Mouse (Mus musculus) hindbrain, embryonic 14.5 days (tissue): ENCODE results near the gene Med13l. TPM values are rescaled to one million over a fixed set of nuclear protein-coding genes. Genes with fewer than 3 reads are reported as not detected.

ENCODE experiments used
- ATAC-seq: fragments of 200-750 bp; cut with Nextera tagmentation; 2 replicates; pipeline ENCODE4 v1.8.0; 2017; ENCODE audit warnings: moderate number of reproducible peaks, mild to moderate bottlenecking, moderate TSS enrichment, moderate library complexity; ENCODE audit not compliant: low FRiP score
- DNase-seq: peaks from one replicate; pipeline ENCODE4 v3.0.0-alpha.2; 2015; ENCODE audit warnings: low spot score
- H3K27ac ChIP-seq: fragments of 300-500 bp; sonication (generic); 2 replicates; pipeline ENCODE4 v1.5.1; 2014; ENCODE audit warnings: mild to moderate bottlenecking, moderate library complexity
- H3K27me3 ChIP-seq: fragments of 300-500 bp; sonication (generic); 2 replicates; pipeline ENCODE4 v1.6.1; 2014; ENCODE audit warnings: mild to moderate bottlenecking, low read length, mixed read lengths; ENCODE audit not compliant: control insufficient read depth, insufficient read depth
- H3K36me3 ChIP-seq: fragments of 300-500 bp; sonication (generic); replicated peaks from 2 replicates; pipeline ENCODE4 v1.6.1; 2014; ENCODE audit not compliant: control insufficient read depth, insufficient read depth
- H3K4me1 ChIP-seq: fragments of 300-500 bp; sonication (generic); replicated peaks from 2 replicates; pipeline ENCODE4 v1.6.1; 2014; ENCODE audit warnings: antibody characterized with exemption, low read length, mixed read lengths; ENCODE audit not compliant: control insufficient read depth, insufficient read depth
- H3K4me2 ChIP-seq: fragments of 300-500 bp; sonication (generic); replicated peaks from 2 replicates; pipeline ENCODE4 v1.6.1; 2014; ENCODE audit warnings: mild to moderate bottlenecking, moderate library complexity
- H3K4me3 ChIP-seq: fragments of 300-500 bp; sonication (generic); replicated peaks from 2 replicates; pipeline ENCODE4 v1.5.1; 2014; ENCODE audit warnings: mild to moderate bottlenecking, low read length
- H3K9ac ChIP-seq: fragments of 300-500 bp; sonication (generic); 2 replicates; pipeline ENCODE4 v1.6.1; 2014
- H3K9me3 ChIP-seq: fragments of 300-500 bp; sonication (generic); 2 replicates; pipeline ENCODE4 v1.6.1; 2016; ENCODE audit warnings: low read length; ENCODE audit not compliant: control insufficient read depth
- WGBS: fragments of 180-500 bp; shearing (Covaris S2); extraction: QIAGEN DNeasy Blood & Tissue Kit; methylation state at CpG from one replicate; pipeline ENCODE4 v1.1.7; 2014; 5-methylcytosine and 5-hydroxymethylcytosine counted together
- polyA plus RNA-seq: library from polyadenylated mRNA; unstranded; fragments of >200 nt; fragmentation: Nextera tagmentation; extraction: Ambion mirVana; gene quantifications from 2 replicates; pipeline ENCODE4 v1.2.1, GENCODE M21; 2014

The Med13l gene
- polyA plus RNA-seq, 1 experiment from 2014 or later = 18.0 TPM

DNA sequence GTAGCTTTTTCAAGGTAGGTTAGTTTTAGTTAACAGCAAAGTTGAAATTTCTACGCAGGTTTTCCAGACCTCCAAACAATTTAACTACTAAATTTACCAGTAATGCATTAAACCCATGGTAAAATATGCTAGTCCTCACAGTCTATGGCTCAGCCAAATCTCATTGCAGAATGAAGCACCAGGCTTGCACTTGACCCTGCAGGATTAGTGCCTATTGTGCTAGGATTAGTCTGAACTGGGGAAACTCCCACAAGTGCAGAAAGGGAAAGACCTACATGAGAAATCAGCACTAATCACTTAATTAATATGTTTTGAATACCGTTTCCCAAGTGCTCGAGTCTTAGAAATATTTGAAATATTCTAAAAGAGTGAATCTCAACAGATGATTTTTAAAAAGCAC is 40.0 kb upstream of the Med13l start:
- Histone ChIP-seq H3K4me3 (no peak overlapping the region), H3K4me2 (no peak overlapping the region), H3K27me3 (0 out of 2 replicates have a peak, but pooled peaks cover 4% of the 10 kb centered on the region), H3K4me1 (peaks cover 10% of the 10 kb centered on the region; the same call in 1 of the 2 replicates), H3K9ac (no peak overlapping the region), H3K27ac (no peak overlapping the region), H3K36me3 (no peaks in the 10 kb centered on the region), H3K9me3 (no peaks in the 10 kb centered on the region)
- 84% methylated on average over 3 of the region's 3 CpGs for WGBS
- ATAC-seq (no peak), DNase-seq (no peak)

DNA sequence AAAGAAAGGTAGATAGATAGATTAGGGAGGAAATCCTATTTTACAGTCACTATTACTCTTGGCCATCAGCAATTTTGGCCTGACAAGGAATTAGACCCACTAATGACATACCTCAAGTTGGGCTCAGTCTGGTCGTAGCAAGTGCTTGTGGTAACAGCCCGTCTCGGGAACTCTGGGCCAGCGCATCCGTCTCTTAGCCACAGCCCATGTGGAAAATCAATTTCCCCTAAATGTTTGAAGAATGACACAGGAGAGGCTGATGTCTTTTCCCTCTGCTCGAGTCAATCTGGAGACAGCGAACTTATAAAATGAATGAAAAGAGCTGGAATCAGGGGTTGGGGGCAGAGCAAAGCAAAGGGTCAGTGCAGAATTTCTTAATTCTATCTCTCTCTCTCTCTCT is 36.1 kb upstream of the Med13l start:
- H3K9ac ChIP-seq = no peak overlapping the region
- WGBS = 69% methylated on average over 7 of the region's 7 CpGs
- no peak overlapping the region for H3K4me3 ChIP-seq
- H3K9me3 ChIP-seq = no peaks in the 10 kb centered on the region
- ATAC-seq = no peak
- H3K4me2 ChIP-seq = no peak overlapping the region
- H3K36me3 ChIP-seq = no peaks in the 10 kb centered on the region
- H3K4me1 ChIP-seq = no peaks in the 10 kb centered on the region; the same call in 1 of the 2 replicates
- no peak for DNase-seq
- H3K27me3 ChIP-seq = no peaks in the 10 kb centered on the region
- H3K27ac ChIP-seq = no peak overlapping the region

DNA sequence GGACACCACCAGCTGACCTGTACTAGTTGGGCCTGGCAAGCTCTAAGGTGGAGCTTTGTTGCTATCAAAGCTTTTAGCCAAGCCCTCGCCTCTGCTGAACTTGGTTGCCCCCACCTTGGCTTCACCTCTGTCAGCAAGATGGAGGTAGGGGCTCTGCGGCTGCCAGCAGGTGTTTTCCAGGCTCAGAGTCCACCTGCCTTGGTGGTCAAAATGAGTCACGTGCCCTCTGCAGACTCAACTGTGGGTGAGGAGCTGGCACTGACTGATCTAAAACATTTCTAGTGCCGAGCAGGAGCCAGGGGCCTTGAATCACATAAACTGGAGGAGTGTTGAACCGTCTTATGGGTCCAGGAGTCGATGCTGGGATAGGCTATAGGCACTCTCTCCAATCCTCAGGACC is 34.8 kb upstream of the Med13l start:
- H3K36me3 ChIP-seq = no peaks in the 10 kb centered on the region
- no peak for ATAC-seq

DNA sequence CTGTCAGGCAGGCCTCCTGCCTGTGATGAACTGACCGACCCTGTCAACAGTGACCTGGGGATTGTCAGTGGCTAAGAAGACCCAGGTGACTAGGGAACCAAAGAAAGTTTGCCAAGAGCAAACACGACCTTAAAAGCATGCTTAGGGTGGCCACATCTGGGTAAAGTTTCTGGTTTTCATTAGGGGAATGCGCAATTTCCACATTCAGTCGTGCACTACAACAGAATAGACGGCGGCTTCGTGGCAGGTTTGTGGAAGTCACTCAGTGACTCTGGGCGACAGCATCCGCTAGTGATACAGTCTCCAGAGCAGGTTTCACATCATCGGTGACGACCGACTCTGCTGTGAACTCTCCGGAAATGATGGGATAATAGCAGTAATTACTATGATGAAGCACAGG is 34.0 kb upstream of the Med13l start:
- H3K27me3 ChIP-seq = no peaks in the 10 kb centered on the region
- ATAC-seq (no peak), DNase-seq (no peak)
- no peak overlapping the region for H3K9ac ChIP-seq
- no peaks in the 10 kb centered on the region for H3K36me3 ChIP-seq
- no peak overlapping the region for H3K27ac ChIP-seq
- H3K9me3 ChIP-seq = no peaks in the 10 kb centered on the region
- H3K4me3 ChIP-seq = no peak overlapping the region
- 82% methylated on average over 13 of the region's 13 CpGs for WGBS
- H3K4me2 ChIP-seq = no peak overlapping the region
- H3K4me1 ChIP-seq = no peaks in the 10 kb centered on the region; the same call in 1 of the 2 replicates

More for the DNA sequence above, 34.8 kb upstream of the Med13l start:
- Histone ChIP-seq H3K9ac (no peak overlapping the region), H3K27ac (no peak overlapping the region), H3K27me3 (no peaks in the 10 kb centered on the region), H3K4me3 (no peak overlapping the region), H3K4me2 (no peak overlapping the region), H3K4me1 (no peaks in the 10 kb centered on the region; the same call in 1 of the 2 replicates), H3K9me3 (no peaks in the 10 kb centered on the region)
- 90% methylated on average over 6 of the region's 6 CpGs for WGBS
- DNase-seq = no peak

DNA sequence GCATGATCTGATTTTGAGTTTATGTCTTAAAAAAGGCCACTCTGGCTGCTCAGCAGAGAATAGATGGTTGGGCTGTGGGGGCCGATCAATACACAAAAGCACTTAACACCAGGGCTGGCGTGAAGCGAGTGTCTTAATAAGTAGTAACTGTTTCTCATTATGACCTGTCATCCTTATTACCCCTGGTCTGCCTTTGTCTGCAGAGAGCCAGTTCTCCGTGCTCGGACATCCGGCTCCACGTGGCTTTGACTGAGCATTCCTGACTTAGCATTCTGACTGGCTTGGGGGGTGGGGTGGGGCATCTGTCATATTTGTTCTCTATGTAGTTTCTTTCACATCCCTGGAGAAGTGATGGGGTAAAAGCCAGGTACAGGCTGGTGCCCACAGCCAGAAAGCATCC is 31.2 kb upstream of the Med13l start:
- Histone ChIP-seq H3K4me2 (no peak overlapping the region), H3K27ac (no peak overlapping the region), H3K9me3 (no peaks in the 10 kb centered on the region), H3K36me3 (no peaks in the 10 kb centered on the region), H3K27me3 (no peaks in the 10 kb centered on the region), H3K4me3 (no peak overlapping the region), H3K4me1 (no peaks in the 10 kb centered on the region; the same call in 1 of the 2 replicates), H3K9ac (no peak overlapping the region)
- DNase-seq = no peak
- no peak for ATAC-seq
- 12% methylated on average over 7 of the region's 7 CpGs for WGBS

DNA sequence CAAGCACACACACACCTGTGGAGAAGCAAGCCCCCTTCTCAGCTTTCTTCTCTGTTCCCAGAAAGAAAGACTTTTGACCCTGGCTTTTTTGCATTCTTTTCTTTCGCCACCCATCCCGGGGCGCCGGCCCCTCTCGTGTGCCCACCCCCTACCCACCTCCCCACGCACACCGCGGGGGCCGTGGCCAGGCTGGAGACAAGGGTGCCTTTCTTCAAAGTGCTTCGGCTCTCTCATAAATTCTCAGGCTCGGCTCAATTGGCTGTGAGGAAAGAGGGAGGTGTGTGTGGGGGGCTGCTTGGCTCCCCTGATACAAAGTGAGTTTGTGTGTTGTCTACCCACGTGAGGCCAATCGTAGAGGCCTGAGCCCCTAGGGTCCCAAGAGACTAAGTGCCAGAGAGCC is 28.4 kb upstream of the Med13l start:
- peak overlapping the region; percentile 19; the same call in 1 of the 2 replicates for H3K4me2 ChIP-seq
- H3K4me1 ChIP-seq = no peaks in the 10 kb centered on the region; the same call in 1 of the 2 replicates
- H3K9ac ChIP-seq = no peak overlapping the region
- H3K27ac ChIP-seq = no peak overlapping the region
- H3K9me3 ChIP-seq = no peaks in the 10 kb centered on the region
- H3K27me3 ChIP-seq = no peaks in the 10 kb centered on the region
- DNase-seq (no peak), ATAC-seq (no peak)
- WGBS = 12% methylated on average over 13 of the region's 13 CpGs
- H3K4me3 ChIP-seq = no peak overlapping the region
- H3K36me3 ChIP-seq = no peaks in the 10 kb centered on the region

DNA sequence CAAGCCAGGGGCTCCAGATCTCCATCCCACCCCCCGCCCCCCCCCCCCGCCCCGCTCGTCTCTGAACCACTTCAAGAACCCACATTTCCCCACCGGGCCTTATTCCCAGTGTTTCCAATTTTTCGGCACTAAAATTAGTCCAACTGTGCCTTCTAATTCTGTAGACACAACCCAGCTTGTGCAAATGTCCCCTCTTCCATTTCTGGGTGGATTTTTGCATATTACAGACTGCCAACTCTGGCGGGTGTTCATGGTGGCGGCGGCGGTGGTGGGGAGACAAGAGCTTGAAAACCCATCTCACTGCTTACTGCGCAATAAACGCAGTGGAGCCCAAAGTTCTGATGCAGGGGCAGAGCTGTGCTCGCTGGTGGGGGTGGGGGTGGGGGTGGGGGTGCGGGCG is 27.8 kb upstream of the Med13l start:
- no peak overlapping the region for H3K4me2 ChIP-seq
- H3K27me3 ChIP-seq = no peaks in the 10 kb centered on the region
- 51% methylated on average over 15 of the region's 15 CpGs for WGBS
- H3K27ac ChIP-seq = no peak overlapping the region
- no peaks in the 10 kb centered on the region for H3K36me3 ChIP-seq
- H3K4me3 ChIP-seq = no peak overlapping the region
- H3K4me1 ChIP-seq = no peaks in the 10 kb centered on the region; the same call in 1 of the 2 replicates
- ATAC-seq (no peak), DNase-seq (no peak)
- H3K9me3 ChIP-seq = no peaks in the 10 kb centered on the region
- H3K9ac ChIP-seq = no peak overlapping the region

DNA sequence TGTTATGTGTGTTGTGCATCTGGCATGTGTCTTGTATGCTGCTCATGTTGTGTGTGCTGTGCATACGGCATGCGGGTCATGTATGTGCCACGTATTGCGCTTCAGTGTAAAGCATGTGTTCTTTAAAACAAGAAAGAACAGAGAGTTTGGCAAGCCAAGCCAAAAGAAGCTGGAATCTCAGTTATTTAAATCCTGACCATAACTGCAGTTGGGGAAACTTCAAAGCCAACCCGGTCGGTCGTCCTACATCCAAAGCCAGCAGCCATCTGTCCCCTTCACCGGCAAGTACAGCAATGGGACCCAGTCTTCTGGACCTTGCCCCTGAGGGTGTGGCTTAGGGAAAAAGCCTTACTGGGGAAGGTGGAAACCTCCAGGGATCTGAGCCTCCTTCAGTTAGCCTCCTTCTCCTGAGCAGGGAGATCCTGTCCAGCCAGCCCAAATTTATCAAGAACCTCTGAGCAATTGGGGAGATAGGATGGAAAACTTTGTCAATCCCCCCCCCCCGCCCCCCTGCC is 26.0 kb upstream of the Med13l start:
- ATAC-seq (no peak), DNase-seq (no peak)
- Histone ChIP-seq H3K27me3 (no peaks in the 10 kb centered on the region), H3K4me2 (no peak overlapping the region), H3K9me3 (no peaks in the 10 kb centered on the region), H3K27ac (no peak overlapping the region), H3K9ac (no peak overlapping the region), H3K4me3 (no peak overlapping the region), H3K4me1 (no peaks in the 10 kb centered on the region; the same call in 1 of the 2 replicates), H3K36me3 (no peaks in the 10 kb centered on the region)
- WGBS = 75% methylated on average over 9 of the region's 9 CpGs

DNA sequence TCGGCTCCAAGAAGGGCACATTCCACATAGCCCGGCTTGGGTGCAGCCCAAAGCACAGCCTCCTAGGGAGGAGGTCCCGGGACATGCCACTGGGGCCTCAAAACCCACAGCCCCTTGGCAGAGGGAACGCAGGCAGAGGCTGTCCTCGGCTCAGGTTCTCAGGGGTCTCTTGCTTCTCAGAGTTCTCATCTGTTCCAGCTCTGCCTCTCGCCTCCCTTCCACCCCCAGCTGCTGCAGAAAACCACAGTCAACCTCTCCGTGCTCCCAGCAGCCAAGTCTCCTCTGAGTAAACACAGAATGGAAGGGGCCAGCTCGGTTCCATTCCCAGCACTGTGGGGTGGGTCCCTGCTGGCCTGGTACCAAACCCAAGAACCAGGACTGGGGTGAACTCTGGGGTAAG is 25.3 kb upstream of the Med13l start:
- no peak for ATAC-seq

DNA sequence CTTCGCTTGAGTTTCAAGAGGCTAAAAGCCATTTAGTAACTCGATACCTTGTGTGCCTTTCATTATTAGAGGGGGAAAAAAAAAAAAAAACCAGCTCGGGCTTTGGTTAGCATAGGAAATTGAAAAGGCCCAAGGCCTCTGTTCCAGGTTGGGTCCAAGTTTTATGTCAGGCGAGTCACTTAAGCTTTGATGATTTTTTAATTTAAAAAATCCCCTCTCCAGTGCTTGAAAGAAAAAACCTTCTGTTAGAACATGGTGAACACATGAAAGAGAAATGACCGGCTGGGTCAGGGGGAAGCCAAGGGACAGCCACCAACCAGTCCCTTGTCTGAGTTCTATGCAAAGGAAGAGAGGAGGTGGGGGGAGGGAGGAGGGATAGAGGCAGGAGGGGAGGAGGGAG is 22.0 kb upstream of the Med13l start:
- WGBS = 35% methylated on average over 5 of the region's 5 CpGs
- Histone ChIP-seq H3K4me1 (no peaks in the 10 kb centered on the region), H3K27ac (no peak overlapping the region), H3K36me3 (no peaks in the 10 kb centered on the region), H3K27me3 (no peaks in the 10 kb centered on the region), H3K9me3 (peaks cover 7% of the 10 kb centered on the region; the same call in 1 of the 2 replicates), H3K9ac (no peak overlapping the region), H3K4me2 (no peak overlapping the region), H3K4me3 (no peak overlapping the region)
- DNase-seq (no peak), ATAC-seq (no peak)

More for the DNA sequence above, 25.3 kb upstream of the Med13l start:
- H3K9me3 ChIP-seq = no peaks in the 10 kb centered on the region
- no peak overlapping the region for H3K27ac ChIP-seq
- H3K9ac ChIP-seq = no peak overlapping the region
- H3K36me3 ChIP-seq = no peaks in the 10 kb centered on the region
- no peaks in the 10 kb centered on the region for H3K27me3 ChIP-seq
- H3K4me1 ChIP-seq = no peaks in the 10 kb centered on the region
- H3K4me2 ChIP-seq = no peak overlapping the region
- no peak overlapping the region for H3K4me3 ChIP-seq
- no peak for DNase-seq
- WGBS = 51% methylated on average over 8 of the region's 8 CpGs
